Mouse (Mus musculus): ENCODE results near the gene Slfn14. TPM values are rescaled to one million over a fixed set of nuclear protein-coding genes. Genes with fewer than 3 reads are reported as not detected.

Slfn14 gene
- total RNA-seq, 2 experiments from 2014 or later = 0.09 TPM; not detected in 1

Other genes with a start within 250 kb of the Slfn14 start
- gene Slfn2, start 221.6 kb downstream of the Slfn14 start, total RNA-seq (2021) = under 1 TPM; 0.27 to 0.64 TPM
- gene Slfn1, start 169.9 kb downstream of the Slfn14 start, total RNA-seq (2021) = not detected
- gene Slfn4, start 111.5 kb downstream of the Slfn14 start, total RNA-seq (2021) = under 1 TPM; 0.22 to 0.23 TPM
- under 1 TPM; 0.21 to 0.40 TPM for gene Slfn3, start 95.4 kb downstream of the Slfn14 start, total RNA-seq (2021)
- gene Ap2b1, start 12.3 kb upstream of the Slfn14 start, total RNA-seq (2021) = 100 to 1,000 TPM; 337 to 348 TPM
- gene Pex12, start 15.9 kb upstream of the Slfn14 start, total RNA-seq (2021) = 10 to 100 TPM in 1 of 2 experiments, 1 to 10 TPM in 1; 9.2 to 11.1 TPM
- 100 to 1,000 TPM; 173 to 185 TPM for gene Rasl10b, start 122.4 kb upstream of the Slfn14 start, total RNA-seq (2021)
- gene Gas2l2, start 142.7 kb upstream of the Slfn14 start, total RNA-seq (2021) = 1 to 10 TPM in 1 of 2 experiments, under 1 TPM in 1; 0.62 to 1.4 TPM
- gene 1700020L24Rik, start 151.0 kb upstream of the Slfn14 start, total RNA-seq (2021) = not detected
- gene Mmp28, start 176.3 kb upstream of the Slfn14 start, total RNA-seq (2021) = 1 to 10 TPM; 3.9 to 4.3 TPM
- gene Taf15, start 186.4 kb upstream of the Slfn14 start, total RNA-seq (2021) = 10 to 100 TPM; 68.2 to 76.1 TPM
- not detected for gene Heatr9, start 235.4 kb upstream of the Slfn14 start, total RNA-seq (2021)
- gene Ccl5, start 243.8 kb upstream of the Slfn14 start, total RNA-seq (2021) = not detected